Mouse (Mus musculus): ENCODE measurements around the gene Ap1m1.

The Ap1m1 gene

GRCm38 (mm10) chr8:72239499-72240402, at the start of gene Ap1m1:
TSS of gene Ap1m1 (plus strand) at chr8:72240018.
- peak; percentile 97 to 98 for DNase-seq

- DNase-seq: no peak
Measured at GRCm38 (mm10) chr8:72190215-72190539, 49.6 kb upstream of the Ap1m1 start.

GRCm38 (mm10) chr8:72192065-72192464, 47.8 kb upstream of the Ap1m1 start:
- DNase-seq: no peak

- no peak for DNase-seq
Measured at GRCm38 (mm10) chr8:72197997-72198396, 41.8 kb upstream of the Ap1m1 start.

- DNase-seq: no peak
Measured at GRCm38 (mm10) chr8:72208582-72208981, 31.2 kb upstream of the Ap1m1 start.

- no peak for DNase-seq
Measured at GRCm38 (mm10) chr8:72210222-72210621, 29.6 kb upstream of the Ap1m1 start.

GRCm38 (mm10) chr8:72210710-72211109, 29.1 kb upstream of the Ap1m1 start:
- no peak for DNase-seq

GRCm38 (mm10) chr8:72211846-72212245, 28.0 kb upstream of the Ap1m1 start:
- no peak for DNase-seq

- DNase-seq: no peak
Measured at GRCm38 (mm10) chr8:72212751-72213150, 27.1 kb upstream of the Ap1m1 start, which contains the start of gene Cib3. TSS of gene Cib3 (minus strand) at chr8:72212837.

- DNase-seq: no peak
Measured at GRCm38 (mm10) chr8:72213536-72213935, 26.3 kb upstream of the Ap1m1 start, which contains the start of gene Gm11034. TSS of gene Gm11034 (minus strand) at chr8:72213636.

- DNase-seq: peak; percentile 41 to 44
Measured at GRCm38 (mm10) chr8:72215060-72215459, 24.8 kb upstream of the Ap1m1 start.

- no peak for DNase-seq
Measured at GRCm38 (mm10) chr8:72215871-72216270, 23.9 kb upstream of the Ap1m1 start.

GRCm38 (mm10) chr8:72218781-72219540, 20.9 kb upstream of the Ap1m1 start:
- DNase-seq: no peak

- peak; percentile 76 to 87 for DNase-seq
Measured at GRCm38 (mm10) chr8:72219541-72220363, 20.1 kb upstream of the Ap1m1 start, which contains the start of gene Fam32a. TSS of gene Fam32a (plus strand) at chr8:72219730.

- no peak for DNase-seq
Measured at GRCm38 (mm10) chr8:72220758-72221157, 19.1 kb upstream of the Ap1m1 start.

GRCm38 (mm10) chr8:72222656-72223055, 17.2 kb upstream of the Ap1m1 start:
- no peak for DNase-seq

- DNase-seq: no peak
Measured at GRCm38 (mm10) chr8:72240403-72240763, 565 bp downstream of the Ap1m1 start.

- no peak for DNase-seq
Measured at GRCm38 (mm10) chr8:72240951-72241350, 1.1 kb downstream of the Ap1m1 start.

GRCm38 (mm10) chr8:72242226-72242625, 2.4 kb downstream of the Ap1m1 start:
- no peak for DNase-seq

GRCm38 (mm10) chr8:72244610-72245009, 4.8 kb downstream of the Ap1m1 start:
- no peak for DNase-seq

GRCm38 (mm10) chr8:72257171-72257901, 17.5 kb downstream of the Ap1m1 start:
- peak; percentile 53 for DNase-seq

- DNase-seq: no peak
Measured at GRCm38 (mm10) chr8:72257902-72258238, 18.1 kb downstream of the Ap1m1 start.

Measured in thymus, postnatal 36 days (tissue).